Mouse (Mus musculus) megakaryocyte, embryonic 14.5 days (primary cell): Measurements from ENCODE around the gene Dnmt3a.

Source experiments
- FLI1 ChIP-seq: IDR thresholded peaks from 2 replicates; pipeline ENCODE4 v1.6.1; 2012; ENCODE audit warnings: low read length, inconsistent platforms, mixed read lengths
- GATA1 ChIP-seq: IDR thresholded peaks from 3 replicates; pipeline ENCODE4 v1.6.1; 2012; ENCODE audit warnings: mixed read lengths, low read length, inconsistent platforms, borderline replicate concordance

- TF ChIP-seq GATA1 = no peak
- no peak for TF ChIP-seq FLI1
These were observed 25.4 kb upstream of the Dnmt3a start for GRCm38 (mm10) chr12:3780405-3780891.
